Mouse (Mus musculus): ENCODE data around the gene Vmn2r33. TPM values are rescaled to one million over a fixed set of nuclear protein-coding genes. Genes with fewer than 3 reads are reported as not detected.
"Not testable (repeated sequence)": the region's sequence is repeated elsewhere in the genome, so short reads cannot be mapped to it uniquely, and the experiment has no call there.

Vmn2r33 gene
- polyA plus RNA-seq (2015; fragmentation: Nextera tagmentation; extraction: Ambion mirVana): not detected in 2 replicates

- H3K9ac ChIP-seq (ENCODE audit: low read depth, low read length); ATAC-seq (replicated peaks; ENCODE audit: low FRiP score, low read depth); H3K27me3 ChIP-seq (ENCODE audit: insufficient read depth, low read length); H3K27ac ChIP-seq; H3K4me2 ChIP-seq (ENCODE audit: low read length); H3K36me3 ChIP-seq (ENCODE audit: insufficient read depth, low read length); DNase-seq (ENCODE audit: low spot score); H3K4me1 ChIP-seq (replicated peaks; ENCODE audit: insufficient read depth, low read length); H3K9me3 ChIP-seq (replicated peaks; ENCODE audit: low read length); H3K4me3 ChIP-seq (replicated peaks; ENCODE audit: low read depth, low read length): not testable (repeated sequence)
These were observed at the start of gene Vmn2r33 for GRCm38 (mm10) chr7:7566686-7567085. Gene Vmn2r33 (minus strand): TSS chr7:7566786.

Other genes with a start within 250 kb of the Vmn2r33 start
- gene Vmn2r30, start 229.2 kb downstream of the Vmn2r33 start, polyA plus RNA-seq (2015; fragmentation: Nextera tagmentation; extraction: Ambion mirVana): not detected in 2 replicates
- not detected in 2 replicates for gene Gm45783, start 192.2 kb downstream of the Vmn2r33 start, polyA plus RNA-seq (2015; fragmentation: Nextera tagmentation; extraction: Ambion mirVana)
- not detected in 2 replicates for gene Vmn2r31, start 167.1 kb downstream of the Vmn2r33 start, polyA plus RNA-seq (2015; fragmentation: Nextera tagmentation; extraction: Ambion mirVana)
- not detected in 2 replicates for gene Vmn2r32, start 86.8 kb downstream of the Vmn2r33 start, polyA plus RNA-seq (2015; fragmentation: Nextera tagmentation; extraction: Ambion mirVana)
- gene Vmn2r34, start 122.7 kb upstream of the Vmn2r33 start, polyA plus RNA-seq (2015; fragmentation: Nextera tagmentation; extraction: Ambion mirVana): not detected in 2 replicates